Mouse (Mus musculus) lung, postnatal 0 days (tissue): ENCODE results near the gene Dtx1. TPM values are rescaled to one million over a fixed set of nuclear protein-coding genes. Genes with fewer than 3 reads are reported as not detected.

Experiments
- ATAC-seq: fragments of 200-750 bp; cut with Nextera tagmentation; 2 replicates; pipeline ENCODE4 v1.8.0; 2017; ENCODE audit warnings: moderate library complexity
- DNase-seq: peaks from one replicate; pipeline ENCODE4 v3.0.0-alpha.2; 2016; ENCODE audit warnings: low spot score
- H3K27ac ChIP-seq: fragments of 300-500 bp; sonication (generic); 2 replicates; pipeline ENCODE4 v1.5.1; 2014; ENCODE audit warnings: antibody characterized with exemption, mild to moderate bottlenecking, low read length, mixed read lengths
- H3K27me3 ChIP-seq: fragments of 300-500 bp; sonication (generic); replicated peaks from 2 replicates; pipeline ENCODE4 v1.6.1; 2014; ENCODE audit warnings: low read length, mixed read lengths; ENCODE audit not compliant: insufficient read depth
- H3K36me3 ChIP-seq: fragments of 300-500 bp; sonication (generic); 2 replicates; pipeline ENCODE4 v1.6.1; 2014; ENCODE audit warnings: low read length, mixed read lengths; ENCODE audit not compliant: insufficient read depth
- H3K4me1 ChIP-seq: fragments of 300-500 bp; sonication (generic); 2 replicates; pipeline ENCODE4 v1.6.1; 2014; ENCODE audit warnings: antibody characterized with exemption, low read depth, low read length, mixed read lengths; ENCODE audit not compliant: insufficient read depth
- H3K4me2 ChIP-seq: fragments of 300-500 bp; sonication (generic); replicated peaks from 2 replicates; pipeline ENCODE4 v1.6.1; 2014; ENCODE audit warnings: low read depth, mild to moderate bottlenecking, low read length, moderate library complexity, mixed read lengths
- H3K4me3 ChIP-seq: fragments of 300-500 bp; sonication (generic); 2 replicates; pipeline ENCODE4 v1.5.1; 2014; ENCODE audit warnings: low read depth, low read length
- H3K9ac ChIP-seq: fragments of 300-500 bp; sonication (generic); replicated peaks from 2 replicates; pipeline ENCODE4 v1.6.1; 2014; ENCODE audit warnings: low read depth, mild to moderate bottlenecking
- H3K9me3 ChIP-seq: fragments of 300-500 bp; sonication (generic); 2 replicates; pipeline ENCODE4 v1.6.1; 2016; ENCODE audit warnings: low read length, mixed read lengths
- CTCF ChIP-seq: IDR thresholded peaks from 2 replicates; pipeline ENCODE4 v1.5.1; 2016; ENCODE audit warnings: antibody characterized with exemption, mild to moderate bottlenecking
- EP300 ChIP-seq: IDR thresholded peaks from 2 replicates; pipeline ENCODE4 v1.6.1; 2016; ENCODE audit warnings: antibody characterized with exemption, mild to moderate bottlenecking, control low read depth
- WGBS: fragments of 180-500 bp; shearing (Covaris S2); extraction: QIAGEN DNeasy Blood & Tissue Kit; methylation state at CpG from one replicate; pipeline ENCODE4 v1.1.7; 2014; 5-methylcytosine and 5-hydroxymethylcytosine counted together
- polyA plus RNA-seq: library from polyadenylated mRNA; unstranded; fragments of >200 nt; fragmentation: Nextera tagmentation; extraction: Ambion mirVana; gene quantifications from 2 replicates; pipeline ENCODE4 v1.2.1, GENCODE M21; 2015

Gene Dtx1
- polyA plus RNA-seq, 1 experiment from 2014 or later, result 0.48 TPM

- DNase-seq (no peak), ATAC-seq (no peak)
- 49% methylated on average over 14 of the region's 15 CpGs for WGBS
- no peak overlapping the region for H3K9ac ChIP-seq
- H3K36me3 ChIP-seq, result no peaks in the 10 kb centered on the region
- no peaks in the 10 kb centered on the region for H3K9me3 ChIP-seq
- H3K27me3 ChIP-seq, result peaks cover 4% of the 10 kb centered on the region; the same call in 1 of the 2 replicates
- TF ChIP-seq EP300, result no peak
- no peak for TF ChIP-seq CTCF
- no peak overlapping the region for H3K4me2 ChIP-seq
- H3K27ac ChIP-seq, result no peak overlapping the region
- H3K4me3 ChIP-seq, result no peak overlapping the region
- H3K4me1 ChIP-seq, result no peaks in the 10 kb centered on the region
These were observed 7.1 kb upstream of the Dtx1 start for GRCm38 (mm10) chr5:120718600-120719378.

GRCm38 (mm10) chr5:120717136-120717535, 5.4 kb upstream of the Dtx1 start:
- DNase-seq, result no peak
- 61% methylated on average over 10 of the region's 10 CpGs for WGBS
- Histone ChIP-seq H3K36me3 (no peaks in the 10 kb centered on the region), H3K27me3 (peaks cover 7% of the 10 kb centered on the region), H3K27ac (no peak overlapping the region), H3K4me1 (no peaks in the 10 kb centered on the region), H3K9ac (no peak overlapping the region), H3K4me3 (no peak overlapping the region), H3K9me3 (no peaks in the 10 kb centered on the region), H3K4me2 (no peak overlapping the region)
- TF ChIP-seq CTCF (no peak), EP300 (no peak)
- ATAC-seq, result no peak

- no peaks in the 10 kb centered on the region for H3K36me3 ChIP-seq
- no peak overlapping the region for H3K4me2 ChIP-seq
- no peak overlapping the region for H3K27ac ChIP-seq
- no peaks in the 10 kb centered on the region for H3K9me3 ChIP-seq
- H3K27me3 ChIP-seq, result peaks cover 30% of the 10 kb centered on the region
- peak; percentile 86 for TF ChIP-seq CTCF
- TF ChIP-seq EP300, result no peak
- no peaks in the 10 kb centered on the region for H3K4me1 ChIP-seq
- peak; percentile 58 for DNase-seq
- WGBS, result 3% methylated on average over 16 of the region's 16 CpGs
- no peak overlapping the region for H3K9ac ChIP-seq
- H3K4me3 ChIP-seq, result no peak overlapping the region
- no peak for ATAC-seq
These were observed 2.6 kb upstream of the Dtx1 start for GRCm38 (mm10) chr5:120714314-120714713.

- no peak overlapping the region for H3K4me3 ChIP-seq
- H3K27me3 ChIP-seq, result peaks cover 30% of the 10 kb centered on the region
- no peak for DNase-seq
- H3K4me1 ChIP-seq, result no peaks in the 10 kb centered on the region
- no peak overlapping the region for H3K9ac ChIP-seq
- ATAC-seq, result no peak
- H3K4me2 ChIP-seq, result no peak overlapping the region
- H3K27ac ChIP-seq, result no peak overlapping the region
- WGBS, result 68% methylated on average over 8 of the region's 8 CpGs
- TF ChIP-seq EP300, result no peak
- no peak for TF ChIP-seq CTCF
- H3K36me3 ChIP-seq, result no peaks in the 10 kb centered on the region
- H3K9me3 ChIP-seq, result no peaks in the 10 kb centered on the region
These were observed 994 bp upstream of the Dtx1 start for GRCm38 (mm10) chr5:120712721-120713120.

- Histone ChIP-seq H3K4me2 (peak overlapping the region; percentile 45), H3K27me3 (peaks cover 30% of the 10 kb centered on the region), H3K4me3 (peak overlapping the region; percentile 25; the same call in 1 of the 2 replicates), H3K27ac (no peak overlapping the region), H3K9me3 (no peaks in the 10 kb centered on the region), H3K36me3 (no peaks in the 10 kb centered on the region), H3K4me1 (no peaks in the 10 kb centered on the region), H3K9ac (no peak overlapping the region)
- peak; percentile 16 for DNase-seq
- ATAC-seq, result no peak
- TF ChIP-seq EP300 (no peak), CTCF (no peak)
- WGBS, result under 1% methylated on average over 32 of the region's 43 CpGs
These were observed 311 bp downstream of the Dtx1 start for GRCm38 (mm10) chr5:120711416-120711815.

- Histone ChIP-seq H3K4me3 (peak overlapping the region; percentile 8; the same call in 1 of the 2 replicates), H3K27ac (no peak overlapping the region), H3K4me2 (peak overlapping the region; percentile 45), H3K4me1 (no peaks in the 10 kb centered on the region), H3K36me3 (no peaks in the 10 kb centered on the region), H3K27me3 (peaks cover 30% of the 10 kb centered on the region), H3K9me3 (no peaks in the 10 kb centered on the region), H3K9ac (no peak overlapping the region)
- ATAC-seq (no peak), DNase-seq (no peak)
- TF ChIP-seq EP300 (no peak), CTCF (no peak)
- WGBS, result 2% methylated on average over 20 of the region's 34 CpGs
These were observed 890 bp downstream of the Dtx1 start for GRCm38 (mm10) chr5:120710826-120711248.
